Mouse (Mus musculus) layer of hippocampus, postnatal 14 days (tissue): ENCODE data around the gene Tmem59. TPM values are rescaled to one million over a fixed set of nuclear protein-coding genes. Genes with fewer than 3 reads are reported as not detected.

Experiments
- DNase-seq, 2 experiments: peaks; one replicate each; pipeline ENCODE4 v3.0.0; 2021 to 2022; ENCODE audit warnings: low spot score in 2 of 2, mixed read lengths in 1 of 2
- long read RNA-seq, 2 experiments: library from polyadenylated mRNA; stranded (forward); transcript quantifications; one replicate each; pipeline ENCODE4 v2.0.0; 2021
- total RNA-seq, 2 experiments: library from RNA; stranded (reverse); gene quantifications; 2 replicates each; pipeline ENCODE4 v1.2.3; 2021

The Tmem59 gene
- 100 to 1,000 TPM; 187 to 193 TPM for total RNA-seq
- long read RNA-seq, experiment 1, transcript Tmem59-201 (8 exons, 1,775 nt): major isoform, 260 of 269 reads
- long read RNA-seq, experiment 1, partial matches to known transcripts: 1 of 269 reads
- long read RNA-seq, experiment 1, other reads (novel, unspliced or antisense): 7 of 269 reads
- long read RNA-seq, experiment 2, transcript Tmem59-201 (8 exons, 1,775 nt): major isoform, 415 of 429 reads
- long read RNA-seq, experiment 2, partial matches to known transcripts: 2 of 429 reads
- long read RNA-seq, experiment 2, other reads (novel, unspliced or antisense): 11 of 429 reads

DNA sequence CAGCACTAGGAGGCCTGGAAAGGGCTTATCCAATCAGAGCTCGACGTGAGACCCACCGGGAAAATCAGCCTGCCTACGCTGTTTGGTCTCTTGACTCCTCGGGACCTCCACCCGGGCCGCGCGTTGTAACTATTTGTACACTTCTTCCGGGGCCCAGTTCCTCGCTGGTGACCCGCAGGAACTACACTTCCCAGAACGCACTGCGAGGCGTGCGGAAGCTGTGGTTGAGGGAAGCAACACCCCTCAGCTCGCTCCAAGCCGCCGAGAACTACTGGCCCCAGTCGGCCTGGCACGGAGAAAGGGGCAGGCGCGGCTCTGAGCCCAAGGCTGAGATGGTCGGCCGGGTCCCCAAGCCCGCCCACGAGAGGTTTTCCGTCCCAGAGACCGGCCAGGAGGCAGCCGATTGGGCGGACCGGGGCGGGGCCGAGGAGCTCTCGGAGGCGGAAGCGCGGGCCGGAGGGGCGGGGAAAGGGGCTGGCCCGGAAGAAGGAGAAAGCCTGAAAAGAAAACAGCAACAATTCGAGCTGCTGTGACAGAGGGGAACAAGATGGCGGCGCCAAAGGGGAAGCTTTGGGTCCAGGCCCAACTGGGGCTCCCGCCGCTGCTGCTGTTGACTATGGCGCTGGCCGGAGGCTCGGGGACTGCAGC, at the start of gene Tmem59:
TSS of gene Tmem59 (plus strand) at position 218 of the 648 bp plus-strand sequence.
- peak; percentile 96 for DNase-seq

DNA sequence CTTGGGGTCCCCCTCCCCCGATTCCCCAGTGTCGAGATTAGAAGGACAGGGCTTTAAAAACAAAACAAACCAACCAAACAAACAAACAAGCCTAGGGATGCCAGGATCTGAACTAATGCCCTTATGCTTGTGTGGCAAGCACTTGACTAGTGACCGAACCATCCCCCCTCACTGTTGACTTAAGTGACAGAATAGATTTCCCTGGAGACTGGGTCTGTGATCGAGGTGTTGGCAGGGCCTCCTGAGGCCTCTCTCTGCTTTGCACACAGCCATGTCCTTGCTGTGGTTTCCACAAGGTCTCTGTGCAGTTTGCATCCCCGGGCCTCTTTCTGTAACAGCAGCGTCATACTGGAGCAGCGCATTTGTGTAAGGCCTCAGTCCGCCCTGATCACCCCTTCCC, 48.8 kb upstream of the Tmem59 start:
- no peak for DNase-seq

GRCm38 (mm10) chr4:107130534-107130933, 47.7 kb upstream of the Tmem59 start:
- DNase-seq: no peak

DNA sequence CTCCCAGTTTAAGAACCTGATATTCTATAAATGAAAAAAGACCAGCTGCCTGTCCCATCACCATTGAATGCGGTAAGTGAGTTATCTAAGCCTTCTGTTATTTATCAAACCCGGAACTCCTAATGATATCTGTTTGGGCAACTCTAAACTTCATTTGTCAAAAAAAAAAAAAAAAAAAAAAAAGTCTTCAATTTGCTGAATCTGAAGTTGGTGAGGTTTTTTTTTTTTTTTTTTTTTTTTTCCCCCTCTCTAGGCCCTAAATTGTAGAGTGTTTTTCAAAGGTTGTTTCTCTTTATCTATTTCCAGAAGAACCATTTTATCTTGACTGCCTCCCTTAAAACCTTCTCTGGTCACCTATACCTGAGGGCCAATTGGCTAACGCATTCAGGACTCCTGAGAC, 43.3 kb upstream of the Tmem59 start:
- DNase-seq: no peak

- no peak for DNase-seq
These were observed 42.5 kb upstream of the Tmem59 start for GRCm38 (mm10) chr4:107135663-107136062.

DNA sequence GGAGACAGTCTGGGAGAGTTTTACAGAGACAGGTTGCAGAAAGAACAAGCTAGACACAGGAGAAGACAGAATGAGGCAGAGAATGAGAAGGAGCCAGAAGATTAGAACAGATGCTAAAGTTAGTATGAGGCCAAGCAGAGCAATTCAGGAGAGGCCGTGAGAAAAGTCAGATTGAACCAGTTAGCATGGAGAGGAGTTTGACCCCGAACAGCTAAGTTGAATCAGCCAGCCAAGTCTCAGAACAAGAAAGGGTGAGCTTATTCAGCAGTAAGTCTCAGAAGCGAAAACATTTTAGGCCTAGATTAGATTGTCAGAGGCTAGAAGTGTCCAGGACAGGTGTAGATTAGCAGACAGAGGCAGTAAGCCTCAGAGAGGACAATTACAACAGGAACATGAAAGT, 41.7 kb upstream of the Tmem59 start:
- no peak for DNase-seq

DNA sequence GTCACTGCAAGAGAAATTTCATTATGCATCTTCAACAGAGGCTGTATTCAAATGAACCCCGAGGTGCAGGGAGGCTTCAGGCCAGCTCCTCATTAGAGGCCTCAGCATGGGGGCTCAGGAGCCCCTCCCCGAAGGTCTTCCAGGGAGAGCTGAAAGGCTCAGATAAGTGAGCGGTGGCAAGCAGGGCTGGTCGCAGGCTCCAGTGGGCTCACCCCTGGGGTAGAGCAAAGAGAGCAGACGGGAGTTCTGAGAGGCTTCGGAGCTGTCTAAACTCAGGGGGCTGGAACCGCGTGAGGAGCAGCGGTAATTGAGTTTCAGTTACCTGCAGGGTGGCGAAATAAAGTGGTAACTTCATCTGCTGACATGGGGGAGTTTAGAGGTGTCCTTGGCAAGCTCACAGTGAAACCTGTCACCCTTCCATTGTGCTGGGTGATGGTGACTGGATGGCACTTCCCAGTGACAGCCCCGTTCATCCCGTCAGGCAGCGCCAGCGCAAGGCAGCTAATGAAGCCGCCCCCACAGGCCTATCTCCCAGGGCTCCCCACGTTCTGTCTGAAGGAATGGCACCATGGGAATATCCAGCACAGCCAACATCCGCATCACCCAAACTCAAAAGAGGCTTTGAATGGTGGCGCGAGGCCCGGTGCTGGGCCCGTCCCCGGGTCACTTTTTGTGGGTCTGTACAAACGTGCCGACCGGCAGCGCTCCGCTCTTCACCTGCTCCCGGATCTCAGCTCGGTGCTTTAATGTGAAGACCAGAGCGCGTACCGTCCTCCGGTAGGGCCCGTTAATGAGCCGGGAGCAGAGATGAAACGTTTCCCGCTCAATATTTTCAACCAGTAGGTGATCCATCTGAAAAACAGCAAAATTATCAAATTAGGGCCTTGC, 39.0 kb upstream of the Tmem59 start:
- no peak for DNase-seq

GRCm38 (mm10) chr4:107139836-107140631, 38.2 kb upstream of the Tmem59 start:
- DNase-seq: no peak

DNA sequence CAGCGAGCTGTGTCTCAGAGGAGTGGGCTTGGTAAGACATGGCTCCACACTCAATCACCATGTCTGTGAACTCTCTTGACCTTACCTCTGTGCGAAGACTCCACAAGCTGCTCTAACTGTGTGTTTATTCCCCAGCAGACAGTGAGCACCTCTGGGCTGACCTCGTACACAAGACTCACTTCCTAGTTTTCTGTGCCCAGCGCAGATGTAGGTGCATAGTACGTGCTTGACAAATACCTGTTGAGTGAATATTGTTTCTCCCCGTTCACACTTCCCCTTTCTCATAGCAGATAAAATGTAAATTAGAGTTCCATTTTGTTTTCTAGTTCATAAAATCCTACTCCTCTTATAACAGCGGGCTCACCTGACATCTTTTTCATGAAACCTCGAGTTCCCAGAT, 34.7 kb upstream of the Tmem59 start:
- DNase-seq: no peak

- no peak for DNase-seq
These were observed 27.2 kb upstream of the Tmem59 start for GRCm38 (mm10) chr4:107150991-107151390.

GRCm38 (mm10) chr4:107152571-107152970, 25.6 kb upstream of the Tmem59 start:
- DNase-seq: no peak

DNA sequence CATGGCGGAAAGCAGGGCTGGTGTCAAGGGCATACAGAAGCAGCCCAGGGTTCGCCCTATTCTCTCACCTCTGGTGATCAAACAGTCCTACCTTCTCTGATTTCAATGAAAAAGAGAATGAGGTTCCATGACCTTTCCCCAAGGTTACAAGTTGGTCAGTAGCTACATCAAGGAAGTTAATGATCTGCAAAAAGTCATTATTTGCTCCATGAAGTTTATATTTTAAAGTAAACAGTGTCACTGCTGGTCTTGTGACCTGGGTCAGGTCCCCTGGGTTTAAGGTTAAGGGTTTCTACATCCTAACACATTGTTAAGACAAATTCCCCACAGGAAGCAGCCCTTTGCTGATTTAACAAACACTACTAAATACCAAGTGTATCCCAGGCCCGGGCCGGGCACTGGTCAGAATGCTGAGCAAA, 21.2 kb upstream of the Tmem59 start:
- DNase-seq: no peak

DNA sequence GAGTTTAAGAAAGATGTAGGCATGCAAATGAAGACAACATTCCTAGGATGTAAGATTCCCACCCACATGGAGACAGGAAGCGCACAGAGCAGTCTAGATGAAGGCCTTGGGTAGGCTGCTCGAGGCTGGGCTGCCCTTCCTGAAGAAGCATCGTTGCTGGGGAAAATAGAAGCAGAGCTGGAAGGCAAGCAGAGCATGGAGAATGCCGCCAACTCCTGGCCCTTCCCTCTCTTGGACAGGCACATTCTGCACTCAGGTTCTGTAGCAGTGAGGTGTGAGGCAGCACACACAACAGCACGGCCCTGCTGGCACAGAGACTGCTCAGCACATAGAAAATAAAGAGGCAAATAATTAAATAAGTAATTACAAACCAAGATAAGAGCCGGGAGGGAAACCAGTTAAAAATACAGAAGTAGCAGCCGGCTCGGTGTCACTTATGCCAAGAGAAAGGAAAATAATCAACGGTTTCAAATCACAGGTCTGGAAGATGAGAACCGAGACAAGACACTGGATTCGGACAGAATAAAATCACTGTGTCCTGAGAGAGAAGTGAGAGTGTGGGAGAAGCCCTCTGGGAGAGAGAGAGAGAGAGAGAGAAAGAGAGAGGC, 18.9 kb upstream of the Tmem59 start:
- no peak for DNase-seq

DNA sequence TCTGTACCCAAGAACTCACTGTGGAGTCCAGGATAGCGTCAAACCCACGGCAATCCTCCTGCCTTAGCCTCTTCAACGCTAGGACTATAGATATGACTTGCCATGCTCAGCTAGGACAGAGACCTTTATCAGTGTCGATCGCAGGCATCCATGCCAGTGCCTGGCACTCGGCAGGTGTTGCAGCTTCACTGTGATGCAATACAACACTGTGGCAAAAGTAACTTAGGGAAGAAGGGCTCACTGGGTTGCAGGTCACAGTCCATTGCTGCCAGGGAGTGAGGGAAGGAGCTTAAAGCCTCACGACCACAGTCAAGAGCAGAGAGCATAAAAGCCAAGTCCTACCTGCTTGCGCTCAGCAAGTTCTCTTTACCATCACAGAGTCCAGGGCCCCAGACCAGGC, 18.0 kb upstream of the Tmem59 start:
- no peak for DNase-seq

- DNase-seq: no peak
These were observed 14.9 kb upstream of the Tmem59 start for GRCm38 (mm10) chr4:107163341-107163740.

- peak; percentile 65 to 83 for DNase-seq
These were observed 14.2 kb upstream of the Tmem59 start for GRCm38 (mm10) chr4:107163756-107164587.

GRCm38 (mm10) chr4:107166700-107167099, 11.5 kb upstream of the Tmem59 start:
- DNase-seq: no peak

DNA sequence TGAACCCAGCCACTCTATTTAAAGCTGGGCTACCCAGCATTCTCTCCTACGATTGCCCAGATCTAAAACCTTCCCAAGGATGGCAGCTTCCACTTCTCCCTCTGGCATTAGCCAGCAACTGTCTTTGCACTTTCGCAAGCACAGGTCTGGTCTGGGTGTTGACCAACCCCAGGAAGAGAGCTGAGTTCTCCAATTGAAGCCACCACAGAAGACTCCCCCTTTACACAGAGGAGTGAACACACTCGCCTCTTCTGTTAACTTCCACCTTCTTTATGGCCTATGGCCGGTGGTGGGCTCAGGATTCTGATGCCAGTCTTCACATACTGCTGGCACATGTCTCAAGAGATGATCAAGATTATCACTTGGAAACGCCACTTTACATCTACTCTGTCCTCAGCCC, 10.4 kb upstream of the Tmem59 start:
- DNase-seq: no peak

DNA sequence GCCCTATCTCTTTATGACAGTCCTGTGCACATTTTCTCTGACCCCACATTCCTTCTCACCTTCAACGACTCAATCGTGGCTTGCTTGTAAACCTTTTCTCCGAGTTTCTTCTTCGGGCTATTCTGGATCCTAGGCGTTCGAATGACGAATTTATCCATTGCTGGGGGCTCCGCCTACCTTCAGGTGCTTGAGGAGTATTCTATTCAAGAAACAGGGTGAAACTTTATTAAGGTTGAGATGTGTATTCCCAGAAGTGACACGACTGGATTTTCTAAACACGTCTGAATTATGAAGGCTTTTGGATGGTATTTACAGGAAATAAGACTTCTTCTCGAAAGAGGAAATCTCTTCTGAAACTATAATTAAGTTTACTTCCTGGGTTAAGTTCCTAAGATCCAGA, 693 bp upstream of the Tmem59 start:
- no peak for DNase-seq
